Mouse (Mus musculus) kidney, adult 2 months (tissue): ENCODE results near the gene Mgat4d. TPM values are rescaled to one million over a fixed set of nuclear protein-coding genes. Genes with fewer than 3 reads are reported as not detected.
"Not testable (repeated sequence)": the region's sequence is repeated elsewhere in the genome, so short reads cannot be mapped to it uniquely, and the experiment has no call there.

Experiments
- DNase-seq: peaks from one replicate; pipeline ENCODE4 v3.0.0; 2021
- H3K27ac ChIP-seq: fragments of 200-500 bp; 2 replicates; pipeline ENCODE4 v1.5.1; 2012; ENCODE audit warnings: low read depth, low read length, control low read depth, inconsistent platforms; ENCODE audit not compliant: insufficient read depth
- H3K27me3 ChIP-seq: fragments of 200-500 bp; replicated peaks from 2 replicates; pipeline ENCODE4 v1.6.1; 2012; ENCODE audit warnings: mild to moderate bottlenecking, moderate library complexity, low read length, inconsistent platforms; ENCODE audit not compliant: control insufficient read depth, insufficient read depth
- H3K36me3 ChIP-seq: fragments of 200-500 bp; 2 replicates; pipeline ENCODE4 v1.6.1; 2012; ENCODE audit warnings: mild to moderate bottlenecking, moderate library complexity, low read length, inconsistent platforms; ENCODE audit not compliant: control insufficient read depth, insufficient read depth
- H3K4me1 ChIP-seq: fragments of 200-500 bp; 2 replicates; pipeline ENCODE4 v1.6.1; 2011; ENCODE audit warnings: low read length; ENCODE audit not compliant: control insufficient read depth, insufficient read depth
- H3K4me3 ChIP-seq: fragments of 200-500 bp; 2 replicates; pipeline ENCODE4 v1.5.1; 2011; ENCODE audit warnings: mild to moderate bottlenecking, low read depth, low read length, control low read depth; ENCODE audit not compliant: insufficient read depth
- CTCF ChIP-seq: fragments of 200-500 bp; conservative IDR thresholded peaks from 2 replicates; pipeline ENCODE4 v1.5.1; 2011; ENCODE audit warnings: low read depth, mild to moderate bottlenecking, control low read depth, low read length, moderate library complexity, mixed read lengths; ENCODE audit not compliant: insufficient read depth, insufficient read length
- POLR2A ChIP-seq: fragments of 200-500 bp; IDR thresholded peaks from one replicate; pipeline ENCODE4 v1.6.1; 2011; ENCODE audit warnings: low read depth, low read length, control low read depth
- WGBS: fragments of 180-500 bp; shearing (Covaris S2); methylation state at CpG from one replicate; pipeline ENCODE4 v1.1.7; 2018; 5-methylcytosine and 5-hydroxymethylcytosine counted together
- polyA plus RNA-seq: library from polyadenylated mRNA; depleted of rRNA; stranded (reverse); fragments of >200 nt; gene quantifications from 2 replicates; pipeline ENCODE4 v1.2.3, GENCODE M21; 2012; rRNA removed

Gene Mgat4d
- not detected in 2 replicates for polyA plus RNA-seq

DNA sequence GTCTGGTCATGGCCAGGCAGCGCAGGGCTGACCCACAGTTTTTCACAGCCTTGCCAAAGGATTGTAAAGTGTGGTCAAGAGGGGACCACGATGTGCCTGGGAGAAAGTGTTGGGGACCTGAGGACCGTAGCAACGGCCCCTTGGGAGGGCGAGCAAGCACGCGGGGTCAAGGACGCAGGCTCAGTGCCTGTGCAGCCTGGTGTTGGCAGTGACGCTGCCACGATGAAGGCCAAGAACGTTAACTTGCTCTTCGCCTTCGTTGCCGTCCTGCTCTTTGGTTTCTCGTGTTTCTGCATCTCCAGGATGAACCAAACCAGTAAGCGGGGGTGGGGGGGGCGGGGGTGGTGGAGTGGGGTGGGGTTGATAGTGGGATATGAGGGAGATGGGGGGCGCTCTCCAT is at the start of gene Mgat4d:
Mgat4d (plus strand) TSS at position 209 of the 400 bp plus-strand sequence.
- no peak within 1 kb of the TSS for H3K27ac ChIP-seq
- no peak within 1 kb of the TSS for H3K4me3 ChIP-seq
- TF ChIP-seq POLR2A (no peak), CTCF (no peak)
- H3K36me3 ChIP-seq = no peaks in the 10 kb centered on the region
- no peaks in the 10 kb centered on the region; the same call in 1 of the 2 replicates for H3K27me3 ChIP-seq
- 78% methylated on average over 18 of the region's 18 CpGs for WGBS
- H3K4me1 ChIP-seq = no peaks in the 10 kb centered on the region
- no peak for DNase-seq

DNA sequence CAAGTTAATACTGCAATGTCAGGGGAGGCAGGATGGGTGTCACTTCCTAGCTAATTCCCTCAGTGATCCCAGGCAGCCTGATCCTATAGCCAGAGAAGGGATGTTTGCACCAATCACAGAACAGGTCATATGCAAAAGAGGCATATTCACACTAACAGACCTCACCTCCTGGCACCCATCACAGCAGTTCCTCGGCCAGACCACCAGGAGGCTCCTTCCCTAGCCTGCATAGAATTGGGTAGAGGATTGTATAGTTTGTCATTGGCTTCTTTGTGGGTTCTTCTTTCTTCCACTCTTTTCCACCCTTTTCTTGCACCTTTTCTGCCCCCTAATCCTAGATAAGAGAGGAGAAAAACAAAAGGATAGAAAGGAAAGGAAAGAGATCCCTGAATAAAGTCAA is 48.1 kb upstream of the Mgat4d start:
- Histone ChIP-seq H3K4me1 (no peaks in the 10 kb centered on the region), H3K27me3 (no peaks in the 10 kb centered on the region), H3K27ac (no peak overlapping the region), H3K4me3 (no peak overlapping the region), H3K36me3 (no peaks in the 10 kb centered on the region)
- WGBS = 89% methylated on average over 1 of the region's 1 CpGs
- DNase-seq = peak; percentile 7
- TF ChIP-seq CTCF (peak; percentile 57), POLR2A (no peak)

DNA sequence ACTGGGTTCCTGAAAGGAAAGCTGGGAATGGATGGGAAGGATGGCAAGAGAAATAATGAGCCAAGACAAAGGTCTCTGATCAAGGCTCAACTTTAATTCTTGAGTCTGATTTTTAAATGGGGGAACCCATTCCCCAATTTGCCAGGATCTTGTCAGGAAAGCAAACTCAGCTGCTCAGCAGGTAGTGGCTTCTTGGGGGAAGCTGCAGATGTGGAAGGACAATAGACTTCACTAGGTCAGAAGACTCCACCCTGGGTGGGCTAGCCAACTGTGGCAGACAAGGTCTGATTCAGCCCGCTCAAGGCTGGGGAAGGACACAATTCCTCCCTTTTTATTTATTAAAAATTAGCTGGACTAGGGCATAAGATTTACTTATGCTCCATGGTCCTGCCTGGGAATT is 43.3 kb upstream of the Mgat4d start:
- Histone ChIP-seq H3K27me3 (no peaks in the 10 kb centered on the region), H3K36me3 (no peaks in the 10 kb centered on the region), H3K27ac (no peak overlapping the region), H3K4me1 (no peaks in the 10 kb centered on the region), H3K4me3 (no peak overlapping the region)
- WGBS = 96% methylated on average over 1 of the region's 1 CpGs
- DNase-seq = no peak
- TF ChIP-seq POLR2A (no peak), CTCF (no peak)

DNA sequence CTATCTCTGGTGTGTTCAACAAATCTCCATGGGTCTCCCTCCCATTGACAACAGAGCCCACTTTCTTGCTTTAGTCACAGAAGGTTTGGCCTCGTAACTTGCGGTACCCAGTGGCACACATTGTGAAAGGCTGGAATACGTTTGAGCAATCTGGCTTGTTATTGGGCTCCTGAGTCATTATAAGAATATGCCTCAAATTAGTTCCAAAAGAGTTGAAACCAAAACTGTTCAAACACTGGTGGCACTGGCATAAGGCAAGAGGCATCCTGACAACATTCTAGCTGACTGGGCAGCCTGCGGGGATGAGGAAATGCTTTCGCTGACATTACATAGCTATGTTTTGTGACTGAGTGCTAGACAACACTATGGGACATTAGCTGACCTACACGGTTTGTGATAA is 38.4 kb upstream of the Mgat4d start:
- TF ChIP-seq POLR2A (no peak), CTCF (no peak)
- DNase-seq = no peak
- no peak overlapping the region for H3K27ac ChIP-seq
- no peaks in the 10 kb centered on the region for H3K27me3 ChIP-seq
- WGBS = 90% methylated on average over 6 of the region's 6 CpGs
- H3K36me3 ChIP-seq = no peaks in the 10 kb centered on the region
- no peak overlapping the region for H3K4me3 ChIP-seq
- H3K4me1 ChIP-seq = no peaks in the 10 kb centered on the region

DNA sequence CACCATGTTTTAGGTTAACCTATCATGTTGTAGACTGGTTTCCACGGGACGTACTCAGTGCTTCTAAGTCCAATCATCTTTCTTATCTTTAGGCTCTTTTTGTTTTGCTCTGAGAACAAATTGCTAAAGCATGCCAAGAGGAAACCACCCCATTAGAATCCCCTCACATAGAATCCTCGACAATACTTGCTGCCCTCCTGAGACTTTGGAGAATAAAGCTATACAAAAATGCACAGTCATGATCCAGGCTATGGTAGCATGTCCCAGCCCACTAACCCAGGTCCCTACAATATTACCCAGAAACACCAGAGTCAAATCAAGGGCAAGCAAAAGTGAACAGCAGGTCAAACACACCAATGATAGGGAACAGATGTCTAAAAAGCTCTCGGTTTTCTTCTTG is 33.2 kb upstream of the Mgat4d start:
- not testable (repeated sequence) for H3K4me3 ChIP-seq, H3K27ac ChIP-seq, H3K27me3 ChIP-seq, H3K4me1 ChIP-seq, H3K36me3 ChIP-seq, DNase-seq
- WGBS = 84% methylated on average over 4 of the region's 4 CpGs

DNA sequence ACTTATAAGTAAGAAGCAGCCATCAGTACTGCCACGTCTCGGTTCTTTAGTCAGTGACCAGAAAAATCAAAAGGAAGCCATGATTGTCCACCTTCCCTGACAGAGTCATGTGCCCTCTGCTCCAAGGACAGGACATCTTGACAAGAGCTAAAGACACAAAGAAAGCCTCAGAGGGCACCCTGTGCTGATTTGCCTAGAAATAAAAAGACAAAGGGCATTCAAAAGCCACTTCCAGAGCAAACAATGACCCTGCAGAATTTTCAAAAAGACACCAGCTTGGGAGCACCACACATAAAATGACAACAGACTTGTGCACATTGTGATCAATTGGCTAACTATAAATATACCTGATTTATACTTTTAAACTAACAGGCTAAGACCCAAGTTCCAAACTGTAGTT is 32.6 kb upstream of the Mgat4d start:
- Histone ChIP-seq H3K27me3 (no peaks in the 10 kb centered on the region), H3K27ac (no peak overlapping the region), H3K4me1 (no peaks in the 10 kb centered on the region), H3K4me3 (no peak overlapping the region), H3K36me3 (no peaks in the 10 kb centered on the region; the same call in 1 of the 2 replicates)
- DNase-seq = no peak
- WGBS = 94% methylated on average over 2 of the region's 2 CpGs
- TF ChIP-seq POLR2A (no peak), CTCF (no peak)

DNA sequence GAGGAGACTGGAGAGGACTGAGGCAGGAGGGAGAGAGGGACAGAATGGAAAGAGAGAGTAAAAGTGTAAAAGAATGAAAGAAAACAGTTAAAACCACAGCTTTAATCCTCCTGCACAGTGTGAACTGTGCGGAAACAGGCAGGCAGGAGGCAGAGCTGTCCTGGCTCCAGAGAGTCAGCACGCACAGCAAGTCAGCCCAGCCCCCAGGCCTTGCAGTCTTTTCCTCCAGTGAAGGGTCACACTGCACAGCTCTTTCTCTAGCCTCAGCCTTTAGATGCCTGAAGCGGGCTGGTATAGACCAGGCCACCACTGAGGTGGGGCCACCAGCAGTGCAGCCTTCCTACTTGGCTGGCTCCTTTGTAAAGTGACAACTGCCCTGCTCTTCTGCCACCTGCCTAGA is 27.7 kb upstream of the Mgat4d start:
- Histone ChIP-seq H3K4me1 (no peaks in the 10 kb centered on the region), H3K27ac (no peak overlapping the region), H3K4me3 (no peak overlapping the region), H3K27me3 (no peaks in the 10 kb centered on the region), H3K36me3 (no peaks in the 10 kb centered on the region; the same call in 1 of the 2 replicates)
- TF ChIP-seq POLR2A = no peak
- no peak for TF ChIP-seq CTCF
- DNase-seq = no peak
- WGBS = 95% methylated on average over 3 of the region's 3 CpGs

DNA sequence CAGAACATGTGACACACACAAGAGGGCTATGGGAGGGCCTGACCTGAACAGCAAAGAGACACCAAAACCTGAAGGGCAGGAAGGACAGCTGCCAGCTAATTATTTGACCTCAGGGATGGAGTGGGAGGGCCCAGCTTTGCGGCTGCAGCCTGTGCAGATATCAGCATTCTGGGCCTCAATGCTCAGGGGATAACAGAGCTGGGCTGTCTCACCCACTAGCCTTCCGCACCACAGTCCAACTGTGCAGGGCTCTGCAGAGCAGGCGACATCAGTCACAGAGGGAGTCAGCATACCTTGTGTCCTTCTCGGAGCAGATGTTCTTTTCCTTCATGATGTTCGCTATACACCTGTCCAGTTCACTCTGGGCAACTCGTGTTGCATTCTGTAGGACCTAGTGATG is 25.9 kb upstream of the Mgat4d start:
- no peaks in the 10 kb centered on the region for H3K27me3 ChIP-seq
- H3K27ac ChIP-seq = no peak overlapping the region
- H3K4me1 ChIP-seq = no peaks in the 10 kb centered on the region
- no peak for TF ChIP-seq POLR2A
- no peak for DNase-seq
- 94% methylated on average over 6 of the region's 6 CpGs for WGBS
- no peak overlapping the region for H3K4me3 ChIP-seq
- H3K36me3 ChIP-seq = no peaks in the 10 kb centered on the region; the same call in 1 of the 2 replicates
